Mouse (Mus musculus) liver, adult 10 weeks (tissue): Measurements from ENCODE around the gene Cttnbp2nl. TPM values are rescaled to one million over a fixed set of nuclear protein-coding genes. Genes with fewer than 3 reads are reported as not detected.

ENCODE experiments used
- polyA plus RNA-seq: library from polyadenylated mRNA; stranded (reverse); fragments of 350-450 nt; fragmentation: Illumina TruSeq; extraction: RNeasy Lipid Tissue Mini Kit (QIAGEN cat#74804); gene quantifications from one replicate; pipeline ENCODE4 v1.2.3, GENCODE M21; 2014; ENCODE audit warnings: low read depth, low replicate concordance

Gene Cttnbp2nl
- 3.2 TPM for polyA plus RNA-seq

GRCm38 (mm10) chr3:105052937-105053697 is at the start of gene Cttnbp2nl:
Gene Cttnbp2nl, minus strand, starts transcription at chr3:105053146.

GRCm38 (mm10) chr3:105066544-105066943 is 13.6 kb upstream of the Cttnbp2nl start, which contains the start of gene 4930564D02Rik:
Gene 4930564D02Rik, plus strand, starts transcription at chr3:105066844.

GRCm38 (mm10) chr3:104961066-104962059 is 91.6 kb downstream of the Cttnbp2nl start, which contains the start of gene Wnt2b:
Gene Wnt2b, minus strand, starts transcription at chr3:104961921.

Other genes with a start within 250 kb of the Cttnbp2nl start
- gene Mov10, start 234.6 kb downstream of the Cttnbp2nl start, polyA plus RNA-seq, result 1.2 TPM
- gene St7l, start 189.1 kb downstream of the Cttnbp2nl start, polyA plus RNA-seq, result 71.3 TPM
- 59.6 TPM for gene Capza1, start 188.6 kb downstream of the Cttnbp2nl start, polyA plus RNA-seq
- 0.13 TPM for gene Wnt2b, start 91.2 kb downstream of the Cttnbp2nl start, polyA plus RNA-seq
- gene 4930564D02Rik, start 13.7 kb upstream of the Cttnbp2nl start, polyA plus RNA-seq, result not detected